Mouse (Mus musculus): Measurements from ENCODE around the gene Akap2. TPM values are rescaled to one million over a fixed set of nuclear protein-coding genes. Genes with fewer than 3 reads are reported as not detected.

Akap2 gene
- polyA plus RNA-seq, 1 experiment from 2014 or later, result 10.5 TPM

DNA sequence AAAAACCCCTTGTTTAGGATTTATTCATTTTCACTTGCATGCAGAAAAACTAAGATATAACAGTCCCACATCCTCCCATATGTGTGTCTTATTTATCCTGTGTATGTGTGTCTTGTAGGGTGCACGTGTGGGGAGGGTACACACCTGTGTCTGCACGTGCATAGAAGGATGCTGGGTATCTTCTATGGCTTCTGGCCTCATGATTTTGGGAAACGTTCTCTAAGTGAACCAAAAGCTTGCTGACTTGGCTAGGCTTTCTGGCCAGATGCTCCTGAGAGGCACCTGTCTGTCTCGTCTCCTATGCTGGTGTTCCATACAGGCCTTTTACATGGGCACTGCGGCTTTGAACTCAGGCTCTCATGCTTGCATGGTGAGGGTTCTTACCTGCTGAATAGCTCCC is 105.2 kb downstream of the Akap2 start:
- Histone ChIP-seq H3K27me3 (ENCODE audit: control insufficient read depth, insufficient read depth, low read depth, low read length) (no peaks in the 10 kb centered on the region), H3K4me2 (ENCODE audit: low read length) (no peak overlapping the region), H3K9ac (ENCODE audit: low read depth, low read length) (no peak overlapping the region), H3K27ac (ENCODE audit: low read length) (no peak overlapping the region), H3K4me3 (ENCODE audit: low read depth, low read length) (no peak overlapping the region), H3K9me3 (replicated peaks; ENCODE audit: control insufficient read depth, low read length, poor library complexity, severe bottlenecking) (no peaks in the 10 kb centered on the region), H3K36me3 (ENCODE audit: control insufficient read depth, insufficient read depth, low read length) (no peaks in the 10 kb centered on the region), H3K4me1 (ENCODE audit: control insufficient read depth, insufficient read depth, low read length) (peaks cover 20% of the 10 kb centered on the region)
- no peak for ATAC-seq
- WGBS, result 90% methylated on average over 5 of the region's 5 CpGs

DNA sequence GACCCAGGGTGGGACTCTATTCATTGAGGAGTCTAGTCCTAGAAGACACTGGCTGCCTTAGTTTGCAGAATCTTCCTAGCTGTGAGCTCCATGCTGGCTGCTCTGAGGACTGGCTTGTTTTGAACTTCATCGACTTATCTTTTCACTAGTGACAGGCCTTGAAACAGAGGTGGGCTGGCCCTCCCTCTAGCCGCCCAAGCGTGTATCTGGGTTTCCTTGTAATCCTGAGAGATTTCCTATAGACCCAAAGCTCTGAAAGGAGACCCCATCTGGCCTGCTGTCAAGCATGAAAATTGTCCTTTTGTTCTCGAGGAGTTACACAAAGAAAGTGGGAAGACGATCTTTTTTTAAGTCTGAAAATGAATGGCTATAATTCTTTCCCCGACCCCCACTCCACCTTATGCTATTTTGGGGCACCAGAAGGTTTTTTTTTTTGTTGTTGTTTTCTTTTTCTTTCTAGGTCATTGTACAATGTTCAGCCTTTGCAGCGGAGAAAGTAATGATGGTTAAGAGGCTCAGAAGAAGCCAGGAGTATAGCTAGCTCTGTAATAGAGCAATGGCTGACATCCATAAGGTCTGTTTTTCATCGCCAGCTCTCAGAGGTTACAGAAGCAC is 107.3 kb downstream of the Akap2 start:
- H3K27me3 ChIP-seq (ENCODE audit: control insufficient read depth, insufficient read depth, low read depth, low read length), result no peaks in the 10 kb centered on the region
- H3K4me1 ChIP-seq (ENCODE audit: control insufficient read depth, insufficient read depth, low read length), result peaks cover 20% of the 10 kb centered on the region
- WGBS, result 7% methylated on average over 8 of the region's 8 CpGs
- H3K4me2 ChIP-seq (ENCODE audit: low read length), result no peak overlapping the region
- H3K9ac ChIP-seq (ENCODE audit: low read depth, low read length), result no peak overlapping the region
- H3K9me3 ChIP-seq (replicated peaks; ENCODE audit: control insufficient read depth, low read length, poor library complexity, severe bottlenecking), result no peaks in the 10 kb centered on the region
- no peaks in the 10 kb centered on the region for H3K36me3 ChIP-seq (ENCODE audit: control insufficient read depth, insufficient read depth, low read length)
- no peak for ATAC-seq
- H3K27ac ChIP-seq (ENCODE audit: low read length), result 0 out of 2 replicates have a peak overlapping the region, but pooled peaks have one; percentile 10
- H3K4me3 ChIP-seq (ENCODE audit: low read depth, low read length), result no peak overlapping the region

DNA sequence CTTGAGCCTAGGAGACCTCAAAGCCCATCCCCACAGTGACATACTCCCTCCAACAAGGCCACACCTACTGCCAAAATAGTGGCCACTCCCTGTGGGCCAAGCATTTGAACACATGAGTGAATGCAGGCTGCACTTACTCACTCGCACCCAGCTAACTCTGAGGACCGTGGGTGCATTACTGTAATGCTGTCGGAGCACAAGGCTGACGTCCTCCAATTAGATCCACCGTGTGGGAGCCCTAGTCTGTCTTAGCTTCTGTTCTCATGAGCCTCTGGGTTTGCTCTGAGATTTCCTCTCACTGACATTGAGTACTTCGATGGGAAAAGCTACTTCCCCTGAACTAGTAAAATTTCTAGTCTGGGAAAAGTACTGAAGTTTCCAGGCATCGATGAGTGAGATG is 108.8 kb downstream of the Akap2 start:
- no peak overlapping the region for H3K4me3 ChIP-seq (ENCODE audit: low read depth, low read length)
- no peaks in the 10 kb centered on the region for H3K36me3 ChIP-seq (ENCODE audit: control insufficient read depth, insufficient read depth, low read length)
- H3K9me3 ChIP-seq (replicated peaks; ENCODE audit: control insufficient read depth, low read length, poor library complexity, severe bottlenecking), result no peaks in the 10 kb centered on the region
- ATAC-seq, result no peak
- H3K27me3 ChIP-seq (ENCODE audit: control insufficient read depth, insufficient read depth, low read depth, low read length), result no peaks in the 10 kb centered on the region
- no peak overlapping the region for H3K27ac ChIP-seq (ENCODE audit: low read length)
- H3K4me2 ChIP-seq (ENCODE audit: low read length), result no peak overlapping the region
- H3K9ac ChIP-seq (ENCODE audit: low read depth, low read length), result no peak overlapping the region
- H3K4me1 ChIP-seq (ENCODE audit: control insufficient read depth, insufficient read depth, low read length), result peaks cover 20% of the 10 kb centered on the region
- WGBS, result 86% methylated on average over 7 of the region's 7 CpGs

DNA sequence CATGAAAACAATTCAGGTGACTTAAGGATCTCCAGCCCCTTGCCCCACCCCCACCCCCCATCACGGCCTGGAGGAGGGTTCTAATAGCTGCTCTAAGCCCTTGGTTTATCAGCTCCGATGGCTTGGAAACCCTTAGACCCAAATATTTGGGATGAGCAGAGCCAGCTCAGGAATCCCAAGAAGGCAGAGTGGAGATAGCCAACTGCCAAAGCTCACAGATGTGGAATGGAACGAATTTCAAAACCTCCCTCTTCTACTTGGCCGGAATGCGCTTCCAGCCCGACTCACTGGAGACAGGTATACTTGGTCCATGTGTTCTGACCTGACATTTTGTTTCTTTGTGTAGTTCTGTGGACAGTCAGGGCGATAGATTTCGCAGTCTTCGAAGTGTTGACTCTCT is 111.7 kb downstream of the Akap2 start:
- no peak for ATAC-seq
- peaks cover 8% of the 10 kb centered on the region for H3K4me1 ChIP-seq (ENCODE audit: control insufficient read depth, insufficient read depth, low read length)
- H3K27ac ChIP-seq (ENCODE audit: low read length), result no peak overlapping the region
- no peaks in the 10 kb centered on the region for H3K9me3 ChIP-seq (replicated peaks; ENCODE audit: control insufficient read depth, low read length, poor library complexity, severe bottlenecking)
- WGBS, result 75% methylated on average over 9 of the region's 9 CpGs
- no peaks in the 10 kb centered on the region for H3K36me3 ChIP-seq (ENCODE audit: control insufficient read depth, insufficient read depth, low read length)
- no peaks in the 10 kb centered on the region for H3K27me3 ChIP-seq (ENCODE audit: control insufficient read depth, insufficient read depth, low read depth, low read length)
- H3K4me2 ChIP-seq (ENCODE audit: low read length), result no peak overlapping the region
- H3K4me3 ChIP-seq (ENCODE audit: low read depth, low read length), result no peak overlapping the region
- no peak overlapping the region for H3K9ac ChIP-seq (ENCODE audit: low read depth, low read length)

DNA sequence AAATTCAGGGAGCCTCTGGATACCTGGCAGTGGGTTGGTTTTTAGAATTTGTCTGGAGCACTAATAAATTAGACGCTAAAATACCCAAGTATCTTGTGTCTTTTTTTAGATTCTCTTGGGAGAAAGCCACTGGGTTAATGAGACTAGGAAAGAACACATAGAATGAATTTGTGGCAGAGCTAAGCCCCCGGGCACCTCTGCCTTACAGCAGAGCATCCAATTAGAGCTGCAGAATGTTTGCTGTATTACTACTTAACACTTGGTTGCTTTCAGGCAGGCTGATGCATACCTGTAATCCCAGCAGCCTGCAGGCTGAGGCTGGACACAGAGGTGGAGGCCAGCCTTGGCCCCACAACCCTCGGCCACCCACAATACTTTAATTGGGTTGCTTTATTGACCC is 112.3 kb downstream of the Akap2 start:
- 0 out of 2 replicates have a peak, but pooled peaks have one; percentile 50 for ATAC-seq
- H3K4me2 ChIP-seq (ENCODE audit: low read length), result no peak overlapping the region

DNA sequence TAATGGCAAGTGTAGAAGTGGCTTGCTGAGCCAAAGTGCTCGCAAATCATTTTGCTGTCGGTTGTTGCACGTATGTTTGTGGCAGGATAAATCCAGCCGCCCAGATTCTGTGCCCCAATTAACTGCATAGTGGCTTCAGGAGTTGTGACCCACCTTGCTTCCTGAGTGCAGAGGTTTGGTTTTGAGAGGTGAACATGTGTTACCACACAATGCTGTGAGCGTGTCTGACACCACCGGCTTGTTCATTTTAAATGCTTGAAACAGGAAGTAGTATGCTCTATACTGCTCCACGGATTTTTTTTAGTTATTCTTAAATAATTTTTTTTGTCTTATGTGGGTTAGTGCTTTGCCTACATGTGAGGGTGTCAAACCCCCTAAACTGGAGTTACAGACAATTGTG is 114.9 kb downstream of the Akap2 start:
- Histone ChIP-seq H3K36me3 (ENCODE audit: control insufficient read depth, insufficient read depth, low read length) (no peaks in the 10 kb centered on the region), H3K27ac (ENCODE audit: low read length) (no peak overlapping the region), H3K4me2 (ENCODE audit: low read length) (no peak overlapping the region), H3K27me3 (ENCODE audit: control insufficient read depth, insufficient read depth, low read depth, low read length) (no peaks in the 10 kb centered on the region), H3K9me3 (replicated peaks; ENCODE audit: control insufficient read depth, low read length, poor library complexity, severe bottlenecking) (no peaks in the 10 kb centered on the region), H3K4me1 (ENCODE audit: control insufficient read depth, insufficient read depth, low read length) (no peaks in the 10 kb centered on the region), H3K9ac (ENCODE audit: low read depth, low read length) (no peak overlapping the region), H3K4me3 (ENCODE audit: low read depth, low read length) (no peak overlapping the region)
- no peak for ATAC-seq
- 69% methylated on average over 7 of the region's 7 CpGs for WGBS

More for the DNA sequence above, 112.3 kb downstream of the Akap2 start:
- no peaks in the 10 kb centered on the region for H3K36me3 ChIP-seq (ENCODE audit: control insufficient read depth, insufficient read depth, low read length)
- no peak overlapping the region for H3K4me3 ChIP-seq (ENCODE audit: low read depth, low read length)
- 57% methylated on average over 3 of the region's 3 CpGs for WGBS
- H3K4me1 ChIP-seq (ENCODE audit: control insufficient read depth, insufficient read depth, low read length), result peaks cover 2% of the 10 kb centered on the region
- H3K27me3 ChIP-seq (ENCODE audit: control insufficient read depth, insufficient read depth, low read depth, low read length), result no peaks in the 10 kb centered on the region
- 0 out of 2 replicates have a peak overlapping the region, but pooled peaks have one; percentile 10 for H3K27ac ChIP-seq (ENCODE audit: low read length)
- no peak overlapping the region for H3K9ac ChIP-seq (ENCODE audit: low read depth, low read length)
- H3K9me3 ChIP-seq (replicated peaks; ENCODE audit: control insufficient read depth, low read length, poor library complexity, severe bottlenecking), result no peaks in the 10 kb centered on the region

DNA sequence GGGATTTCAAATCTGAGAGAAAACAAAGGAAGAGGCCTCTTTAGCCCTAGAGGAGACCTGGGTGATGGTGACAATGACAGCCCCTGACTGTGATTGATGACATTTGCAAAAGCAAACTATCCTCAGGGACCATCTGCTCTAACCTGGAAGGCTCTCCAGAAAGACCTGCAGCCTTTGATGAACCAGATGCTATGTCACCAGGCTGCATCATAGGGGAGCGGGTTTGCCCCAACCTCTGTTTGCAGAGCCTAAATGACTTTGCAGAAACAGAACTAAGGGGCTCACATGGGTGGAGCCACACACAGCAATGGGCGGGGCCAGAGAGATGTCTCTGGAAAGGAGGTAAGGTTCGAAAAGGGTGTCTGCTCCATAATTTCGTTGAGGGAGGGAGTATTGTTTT is 115.6 kb downstream of the Akap2 start:
- Histone ChIP-seq H3K9ac (ENCODE audit: low read depth, low read length) (no peak overlapping the region), H3K4me3 (ENCODE audit: low read depth, low read length) (no peak overlapping the region), H3K27ac (ENCODE audit: low read length) (no peak overlapping the region), H3K36me3 (ENCODE audit: control insufficient read depth, insufficient read depth, low read length) (no peaks in the 10 kb centered on the region), H3K4me1 (ENCODE audit: control insufficient read depth, insufficient read depth, low read length) (no peaks in the 10 kb centered on the region), H3K4me2 (ENCODE audit: low read length) (no peak overlapping the region), H3K9me3 (replicated peaks; ENCODE audit: control insufficient read depth, low read length, poor library complexity, severe bottlenecking) (no peaks in the 10 kb centered on the region), H3K27me3 (ENCODE audit: control insufficient read depth, insufficient read depth, low read depth, low read length) (no peaks in the 10 kb centered on the region)
- ATAC-seq, result no peak
- WGBS, result 84% methylated on average over 4 of the region's 4 CpGs

DNA sequence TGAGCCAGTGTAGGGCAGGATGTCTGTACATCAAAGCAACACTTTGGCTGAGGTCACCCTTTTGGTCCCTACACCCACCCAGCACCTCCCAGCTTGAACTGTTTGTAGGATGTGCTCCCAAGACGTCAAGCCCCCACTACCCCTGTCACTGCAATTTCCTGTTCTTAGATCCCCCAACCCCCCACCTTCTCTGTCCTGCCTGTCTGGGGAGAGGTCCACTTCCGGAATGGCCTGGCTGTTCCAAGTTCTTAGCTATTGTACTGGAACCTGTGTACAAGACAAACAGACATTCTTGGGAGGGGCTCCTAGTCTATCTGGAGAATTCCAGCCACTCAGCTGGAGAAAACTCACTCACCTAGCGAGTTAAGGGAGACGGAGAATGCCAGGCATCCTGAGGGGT is 116.7 kb downstream of the Akap2 start:
- H3K4me1 ChIP-seq (ENCODE audit: control insufficient read depth, insufficient read depth, low read length), result no peaks in the 10 kb centered on the region
- no peak for ATAC-seq
- no peak overlapping the region for H3K4me2 ChIP-seq (ENCODE audit: low read length)
- H3K36me3 ChIP-seq (ENCODE audit: control insufficient read depth, insufficient read depth, low read length), result no peaks in the 10 kb centered on the region
- H3K4me3 ChIP-seq (ENCODE audit: low read depth, low read length), result no peak overlapping the region
- H3K27me3 ChIP-seq (ENCODE audit: control insufficient read depth, insufficient read depth, low read depth, low read length), result no peaks in the 10 kb centered on the region
- H3K27ac ChIP-seq (ENCODE audit: low read length), result no peak overlapping the region
- no peaks in the 10 kb centered on the region for H3K9me3 ChIP-seq (replicated peaks; ENCODE audit: control insufficient read depth, low read length, poor library complexity, severe bottlenecking)
- H3K9ac ChIP-seq (ENCODE audit: low read depth, low read length), result no peak overlapping the region
- WGBS, result 88% methylated on average over 4 of the region's 4 CpGs

DNA sequence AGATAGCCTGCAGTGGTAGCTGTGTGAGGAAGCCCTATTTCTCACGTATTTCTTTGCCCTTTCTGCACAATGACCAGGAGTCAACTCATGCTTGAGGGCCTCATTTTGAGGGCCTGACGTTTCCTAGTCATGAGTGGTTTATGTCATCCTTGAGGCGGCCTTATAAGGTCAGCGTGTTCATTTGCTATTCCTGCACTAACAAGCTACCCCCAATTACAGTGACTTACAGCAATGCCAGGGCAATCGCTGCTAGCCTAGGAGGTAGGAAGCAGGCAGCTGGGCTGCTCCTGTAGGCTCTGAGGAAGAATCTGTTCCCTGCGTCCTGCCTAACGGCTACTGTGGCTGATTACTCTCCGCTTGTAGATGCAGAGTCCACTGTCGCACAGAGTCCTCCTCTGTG is 119.6 kb downstream of the Akap2 start:
- Histone ChIP-seq H3K27me3 (ENCODE audit: control insufficient read depth, insufficient read depth, low read depth, low read length) (no peaks in the 10 kb centered on the region), H3K9ac (ENCODE audit: low read depth, low read length) (no peak overlapping the region), H3K36me3 (ENCODE audit: control insufficient read depth, insufficient read depth, low read length) (no peaks in the 10 kb centered on the region), H3K27ac (ENCODE audit: low read length) (no peak overlapping the region), H3K9me3 (replicated peaks; ENCODE audit: control insufficient read depth, low read length, poor library complexity, severe bottlenecking) (no peaks in the 10 kb centered on the region), H3K4me1 (ENCODE audit: control insufficient read depth, insufficient read depth, low read length) (no peaks in the 10 kb centered on the region), H3K4me3 (ENCODE audit: low read depth, low read length) (no peak overlapping the region), H3K4me2 (ENCODE audit: low read length) (no peak overlapping the region)
- WGBS, result 67% methylated on average over 9 of the region's 9 CpGs
- no peak for ATAC-seq
